Comparison of ENCODE assay signal across 16 mouse cellular contexts in the genomic region with DNA sequence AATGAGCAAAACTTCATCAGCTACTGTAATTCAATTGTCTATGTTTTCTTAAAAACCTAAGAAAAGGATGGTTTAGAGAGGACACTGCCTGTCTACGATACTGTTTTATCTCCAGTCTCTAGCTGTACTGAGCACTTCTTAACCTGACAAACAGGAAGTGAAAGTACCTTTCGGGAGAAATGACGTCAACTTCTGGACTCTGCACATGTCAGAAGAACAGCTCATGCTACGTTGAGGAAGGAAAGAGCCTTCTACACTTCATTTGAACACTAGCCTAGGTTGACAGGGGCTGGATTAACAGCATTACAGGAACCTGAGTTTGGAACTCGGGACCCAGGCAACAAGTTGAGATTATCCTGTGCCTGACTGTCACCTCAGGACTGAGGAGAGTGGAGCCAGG. TPM values are rescaled to one million over a fixed set of nuclear protein-coding genes. Genes with fewer than 3 reads are reported as not detected.
DNase-seq lines count a peak whose midpoint lies in the region; ATAC-seq and TF ChIP-seq lines count a peak whose summit lies in the region.
"Had no signal": no experiment of that assay in that cellular context is flagged by ENCODE, and none has a peak within 500 bp of the region (broad histone marks: within the 10 kb centered on the region; RNA-seq: fewer than 3 reads in every experiment).

No protein-coding gene starts in this region.

- TF ChIP-seq POLR2A in liver, adult 2 months (IDR thresholded peaks at IDR 0.05; ENCODE audit: extremely low read depth, insufficient read depth, low read length): no peak

- H3K9ac ChIP-seq in liver, adult 2 months (ENCODE audit: low read depth, low read length): no peak overlapping the region
- H3K9ac ChIP-seq: midbrain, embryonic 15.5 days had no signal

- H3K27me3 ChIP-seq in liver, adult 2 months (ENCODE audit: control insufficient read depth, insufficient read depth, low read length): no peaks in the 10 kb centered on the region
- H3K27me3 ChIP-seq: midbrain, embryonic 15.5 days; Patski had no signal

- intact Hi-C loops in gastrocnemius, adult 2 months (cut with DNase I): loop anchor here (5.0 kb wide), 1 partner anchor 38 kb away; a partner anchor contains a TSS

- WGBS in liver, adult 2 months: 66% methylated on average over 5 of the region's 5 CpGs

- H3K36me3 ChIP-seq in liver, adult 2 months (ENCODE audit: control insufficient read depth, insufficient read depth, low read length): peaks cover 11% of the 10 kb centered on the region

- peaks cover 3% of the 10 kb centered on the region; the same call in 1 of the 2 replicates for H3K79me2 ChIP-seq in liver, adult 2 months (ENCODE audit: control insufficient read depth, insufficient read depth, low read length)

- DNase-seq in liver, adult 2 months (ENCODE audit: extremely low read depth, low read depth, low spot score): peak; percentile 58
- DNase-seq in liver: no peak
- peak; percentile 91 for DNase-seq in CD4-positive helper T cell, adult 2 months (ENCODE audit: low read depth, low spot score)
- no peak for DNase-seq in urinary bladder, adult 18-20 months (ENCODE audit: low spot score in 2 of 2)
- no peak for DNase-seq in ovary, postnatal 14 days (ENCODE audit: low spot score)
- DNase-seq in gastrocnemius, adult 2 months: no peak
- DNase-seq: adrenal gland, postnatal 36 days; cerebellum, adult 2 months; kidney, postnatal 10 days; lung, adult 18-20 months; thymus, postnatal 14 days had no signal

- TF ChIP-seq CTCF in liver, adult 2 months (IDR thresholded peaks at IDR 0.05; ENCODE audit: low read depth, low read length): no peak
- no peak for TF ChIP-seq CTCF in gastrocnemius, adult 2 months (IDR thresholded peaks at IDR 0.05)

- H3K4me1 ChIP-seq in liver, adult 2 months (ENCODE audit: control insufficient read depth, insufficient read depth, low read length): peaks cover 4% of the 10 kb centered on the region; the same call in 1 of the 2 replicates

- peak; percentile 66 for ATAC-seq in granulocyte monocyte progenitor cell, adult 5-6 weeks (replicated peaks; ENCODE audit: poor library complexity, severe bottlenecking)
- ATAC-seq in megakaryocyte progenitor cell, adult 5-6 weeks (replicated peaks; ENCODE audit: poor library complexity): peak; percentile 52
- ATAC-seq: hindbrain, embryonic 16.5 days; midbrain, embryonic 15.5 days; Patski had no signal

- no peak overlapping the region for H3K27ac ChIP-seq in liver, adult 2 months (replicated peaks; ENCODE audit: insufficient read depth, low read depth, low read length)
- no peak overlapping the region for H3K27ac ChIP-seq in gastrocnemius, adult 2 months
- H3K27ac ChIP-seq: midbrain, embryonic 15.5 days had no signal

- H3K4me3 ChIP-seq in liver, adult 2 months (ENCODE audit: insufficient read depth, low read depth, low read length): no peak overlapping the region
- H3K4me3 ChIP-seq in gastrocnemius, adult 2 months: no peak overlapping the region
- H3K4me3 ChIP-seq: midbrain, embryonic 15.5 days had no signal

RNA-seq across cellular contexts. Expression of a gene that starts 3.0 kb away (rescaled TPM):
- 2.3 and 3.0 TPM in 2 replicates for total RNA-seq in liver, adult 2 months (2014; rRNA removed)
- polyA plus RNA-seq in liver, adult 2 months (2012; rRNA removed): 1.6 and 2.9 TPM in 2 replicates
- 13.1 and 23.0 TPM in 2 replicates for total RNA-seq in granulocyte monocyte progenitor cell, adult 5-6 weeks (2014; fragmentation: Nextera tagmentation)
- total RNA-seq in granulocyte monocyte progenitor cell, adult 5-6 weeks (2017): 20.8 and 32.8 TPM in 2 replicates
- total RNA-seq in megakaryocyte progenitor cell, adult 5-6 weeks (2015): 16.4 and 17.0 TPM in 2 replicates
- total RNA-seq in megakaryocyte progenitor cell, adult 5-6 weeks (2017): 20.4 and 33.7 TPM in 2 replicates
- 1 to 10 TPM in 1 of 2 experiments, under 1 TPM in 1; 0.92 to 1.6 TPM for total RNA-seq in gastrocnemius, adult 2 months (2021)

RNA-seq across cellular contexts. Expression of a gene that starts 38.2 kb away (rescaled TPM):
- total RNA-seq in liver, adult 2 months (2014; rRNA removed): 106 and 111 TPM in 2 replicates
- 38.0 and 59.5 TPM in 2 replicates for polyA plus RNA-seq in liver, adult 2 months (2012; rRNA removed)
- total RNA-seq in granulocyte monocyte progenitor cell, adult 5-6 weeks (2014; fragmentation: Nextera tagmentation): 326 and 356 TPM in 2 replicates
- 242 and 285 TPM in 2 replicates for total RNA-seq in granulocyte monocyte progenitor cell, adult 5-6 weeks (2017)
- 332 and 375 TPM in 2 replicates for total RNA-seq in megakaryocyte progenitor cell, adult 5-6 weeks (2015)
- 178 and 233 TPM in 2 replicates for total RNA-seq in megakaryocyte progenitor cell, adult 5-6 weeks (2017)
- 100 to 1,000 TPM; 113 to 116 TPM for total RNA-seq in gastrocnemius, adult 2 months (2021)

RNA-seq across cellular contexts. Expression of a gene that starts 38.8 kb away (rescaled TPM):
- 25.0 and 34.4 TPM in 2 replicates for total RNA-seq in liver, adult 2 months (2014; rRNA removed)
- polyA plus RNA-seq in liver, adult 2 months (2012; rRNA removed): 21.3 and 23.9 TPM in 2 replicates
- 169 and 244 TPM in 2 replicates for total RNA-seq in granulocyte monocyte progenitor cell, adult 5-6 weeks (2014; fragmentation: Nextera tagmentation)
- total RNA-seq in granulocyte monocyte progenitor cell, adult 5-6 weeks (2017): 443 and 453 TPM in 2 replicates
- total RNA-seq in megakaryocyte progenitor cell, adult 5-6 weeks (2015): 148 and 162 TPM in 2 replicates
- 438 and 506 TPM in 2 replicates for total RNA-seq in megakaryocyte progenitor cell, adult 5-6 weeks (2017)
- 10 to 100 TPM; 58.4 to 66.2 TPM for total RNA-seq in gastrocnemius, adult 2 months (2021)

RNA-seq across cellular contexts. Expression of a gene that starts 43.2 kb away (rescaled TPM):
- 23.1 and 24.6 TPM in 2 replicates for total RNA-seq in liver, adult 2 months (2014; rRNA removed)
- polyA plus RNA-seq in liver, adult 2 months (2012; rRNA removed): 9.6 and 10.1 TPM in 2 replicates
- total RNA-seq in granulocyte monocyte progenitor cell, adult 5-6 weeks (2014; fragmentation: Nextera tagmentation): 43.5 and 55.5 TPM in 2 replicates
- 65.5 and 85.7 TPM in 2 replicates for total RNA-seq in granulocyte monocyte progenitor cell, adult 5-6 weeks (2017)
- 55.2 and 63.8 TPM in 2 replicates for total RNA-seq in megakaryocyte progenitor cell, adult 5-6 weeks (2015)
- total RNA-seq in megakaryocyte progenitor cell, adult 5-6 weeks (2017): 57.2 and 79.0 TPM in 2 replicates
- 10 to 100 TPM; 17.7 to 18.1 TPM for total RNA-seq in gastrocnemius, adult 2 months (2021)

RNA-seq across cellular contexts. Expression of a gene that starts 43.6 kb away (rescaled TPM):
- total RNA-seq in liver, adult 2 months (2014; rRNA removed): 13.6 and 16.5 TPM in 2 replicates
- polyA plus RNA-seq in liver, adult 2 months (2012; rRNA removed): 14.4 and 16.3 TPM in 2 replicates
- total RNA-seq in granulocyte monocyte progenitor cell, adult 5-6 weeks (2014; fragmentation: Nextera tagmentation): 9.3 and 10.7 TPM in 2 replicates
- total RNA-seq in granulocyte monocyte progenitor cell, adult 5-6 weeks (2017): 5.0 and 7.0 TPM in 2 replicates
- total RNA-seq in megakaryocyte progenitor cell, adult 5-6 weeks (2015): 4.1 TPM in 2 replicates
- 6.0 and 7.9 TPM in 2 replicates for total RNA-seq in megakaryocyte progenitor cell, adult 5-6 weeks (2017)
- total RNA-seq in gastrocnemius, adult 2 months (2021): 10 to 100 TPM; 60.2 to 66.1 TPM

Comparison
In these comparisons a context has a peak if more than half of its experiments do, and no peak if none do; other contexts are left out.
1. DNase-seq: peak in liver, adult 2 months (single experiment) and CD4-positive helper T cell, adult 2 months (single experiment); none in liver (single experiment), urinary bladder, adult 18-20 months (0 of 2), ovary, postnatal 14 days (single experiment) and gastrocnemius, adult 2 months (single experiment).